Mouse (Mus musculus) heart, embryonic 10.5 days (tissue): ENCODE results near the gene Ifitm2. TPM values are rescaled to one million over a fixed set of nuclear protein-coding genes. Genes with fewer than 3 reads are reported as not detected.
"Not testable (repeated sequence)": the region's sequence is repeated elsewhere in the genome, so short reads cannot be mapped to it uniquely, and the experiment has no call there.

ENCODE experiments used
- DNase-seq: peaks from one replicate; pipeline ENCODE4 v3.0.0-alpha.2; 2017; ENCODE audit warnings: low spot score
- H3K27ac ChIP-seq: fragments of 300-500 bp; sonication (generic); 2 replicates; pipeline ENCODE4 v1.5.1; 2016; ENCODE audit warnings: mild to moderate bottlenecking
- H3K27me3 ChIP-seq: fragments of 300-500 bp; sonication (generic); 2 replicates; pipeline ENCODE4 v1.6.1; 2016; ENCODE audit warnings: mild to moderate bottlenecking; ENCODE audit not compliant: poor library complexity, insufficient read depth, severe bottlenecking
- H3K36me3 ChIP-seq: fragments of 300-500 bp; sonication (generic); 2 replicates; pipeline ENCODE4 v1.6.1; 2016; ENCODE audit warnings: mild to moderate bottlenecking, moderate library complexity
- H3K4me1 ChIP-seq: fragments of 300-500 bp; sonication (generic); 2 replicates; pipeline ENCODE4 v1.6.1; 2016; ENCODE audit warnings: mild to moderate bottlenecking
- H3K4me3 ChIP-seq: fragments of 300-500 bp; sonication (generic); 2 replicates; pipeline ENCODE4 v1.5.1; 2016; ENCODE audit warnings: mild to moderate bottlenecking, moderate library complexity
- H3K9me3 ChIP-seq: fragments of 300-500 bp; sonication (generic); 2 replicates; pipeline ENCODE4 v1.6.1; 2016; ENCODE audit warnings: mild to moderate bottlenecking, moderate library complexity
- WGBS: fragments of 180-500 bp; shearing (Covaris S2); methylation state at CpG from one replicate; pipeline ENCODE4 v1.1.7; 2016; 5-methylcytosine and 5-hydroxymethylcytosine counted together
- polyA plus RNA-seq: library from polyadenylated mRNA; unstranded; fragments of >200 nt; fragmentation: Nextera tagmentation; extraction: Ambion mirVana; gene quantifications from 2 replicates; pipeline ENCODE4 v1.2.1, GENCODE M21; 2016

Ifitm2 gene
- polyA plus RNA-seq, 1 experiment from 2014 or later, result 508 TPM

GRCm38 (mm10) chr7:140982971-140983370, 27.2 kb upstream of the Ifitm2 start:
- 63% methylated on average over 7 of the region's 7 CpGs for WGBS
- H3K9me3 ChIP-seq, result no peaks in the 10 kb centered on the region
- no peaks in the 10 kb centered on the region for H3K36me3 ChIP-seq
- no peaks in the 10 kb centered on the region for H3K4me1 ChIP-seq
- H3K4me3 ChIP-seq, result no peak overlapping the region
- H3K27me3 ChIP-seq, result peaks cover 17% of the 10 kb centered on the region; the same call in 1 of the 2 replicates
- no peak for DNase-seq
- no peak overlapping the region for H3K27ac ChIP-seq

- H3K4me1 ChIP-seq, result no peaks in the 10 kb centered on the region
- no peaks in the 10 kb centered on the region for H3K36me3 ChIP-seq
- 82% methylated on average over 8 of the region's 8 CpGs for WGBS
- H3K27ac ChIP-seq, result no peak overlapping the region
- peaks cover 17% of the 10 kb centered on the region; the same call in 1 of the 2 replicates for H3K27me3 ChIP-seq
- no peaks in the 10 kb centered on the region for H3K9me3 ChIP-seq
- no peak overlapping the region for H3K4me3 ChIP-seq
- no peak for DNase-seq
Measured at GRCm38 (mm10) chr7:140981704-140982103, 25.9 kb upstream of the Ifitm2 start.

GRCm38 (mm10) chr7:140976720-140977119, 20.9 kb upstream of the Ifitm2 start:
- H3K27me3 ChIP-seq, result peaks cover 25% of the 10 kb centered on the region
- not testable (repeated sequence) for DNase-seq, H3K27ac ChIP-seq, H3K9me3 ChIP-seq, H3K4me1 ChIP-seq, H3K36me3 ChIP-seq, H3K4me3 ChIP-seq
- WGBS, result 85% methylated on average over 9 of the region's 9 CpGs

GRCm38 (mm10) chr7:140975465-140975864, 19.7 kb upstream of the Ifitm2 start:
- WGBS, result 22% methylated on average over 3 of the region's 3 CpGs
- H3K36me3 ChIP-seq, result no peaks in the 10 kb centered on the region
- no peak for DNase-seq
- no peak overlapping the region for H3K27ac ChIP-seq
- H3K27me3 ChIP-seq, result peaks cover 37% of the 10 kb centered on the region
- no peaks in the 10 kb centered on the region for H3K9me3 ChIP-seq
- H3K4me1 ChIP-seq, result peaks cover 19% of the 10 kb centered on the region
- H3K4me3 ChIP-seq, result no peak overlapping the region

- Histone ChIP-seq H3K4me1 (peaks cover 19% of the 10 kb centered on the region), H3K27me3 (peaks cover 42% of the 10 kb centered on the region), H3K36me3 (no peaks in the 10 kb centered on the region), H3K4me3 (no peak overlapping the region), H3K27ac (no peak overlapping the region), H3K9me3 (no peaks in the 10 kb centered on the region)
- WGBS, result 16% methylated on average over 9 of the region's 9 CpGs
- DNase-seq, result no peak
Measured at GRCm38 (mm10) chr7:140974940-140975339, 19.2 kb upstream of the Ifitm2 start.

GRCm38 (mm10) chr7:140973396-140974165, 17.8 kb upstream of the Ifitm2 start:
- Histone ChIP-seq H3K4me3 (no peak overlapping the region), H3K27me3 (peaks cover 56% of the 10 kb centered on the region), H3K4me1 (peaks cover 28% of the 10 kb centered on the region), H3K36me3 (no peaks in the 10 kb centered on the region), H3K27ac (no peak overlapping the region), H3K9me3 (no peaks in the 10 kb centered on the region)
- DNase-seq, result no peak
- 39% methylated on average over 14 of the region's 14 CpGs for WGBS

GRCm38 (mm10) chr7:140971479-140972171, 15.8 kb upstream of the Ifitm2 start:
- Histone ChIP-seq H3K27me3 (peaks cover 75% of the 10 kb centered on the region), H3K9me3 (no peaks in the 10 kb centered on the region), H3K4me1 (peaks cover 37% of the 10 kb centered on the region), H3K36me3 (no peaks in the 10 kb centered on the region), H3K27ac (peak overlapping the region; percentile 47; the same call in 1 of the 2 replicates), H3K4me3 (no peak overlapping the region)
- no peak for DNase-seq
- 62% methylated on average over 8 of the region's 8 CpGs for WGBS

- WGBS, result 10% methylated on average over 7 of the region's 7 CpGs
Measured at GRCm38 (mm10) chr7:140970931-140971330, 15.1 kb upstream of the Ifitm2 start.

GRCm38 (mm10) chr7:140968710-140969109, 12.9 kb upstream of the Ifitm2 start:
- peaks cover 65% of the 10 kb centered on the region for H3K27me3 ChIP-seq
- H3K9me3 ChIP-seq, H3K27ac ChIP-seq, H3K4me3 ChIP-seq, DNase-seq, H3K36me3 ChIP-seq: not testable (repeated sequence)
- peaks cover 30% of the 10 kb centered on the region for H3K4me1 ChIP-seq
- WGBS, result 14% methylated on average over 3 of the region's 3 CpGs

More at GRCm38 (mm10) chr7:140970931-140971330, 15.1 kb upstream of the Ifitm2 start:
- H3K9me3 ChIP-seq, result no peaks in the 10 kb centered on the region
- DNase-seq, result no peak
- H3K4me1 ChIP-seq, result peaks cover 37% of the 10 kb centered on the region
- H3K27ac ChIP-seq, result no peak overlapping the region; the same call in 1 of the 2 replicates
- H3K36me3 ChIP-seq, result no peaks in the 10 kb centered on the region
- H3K27me3 ChIP-seq, result peaks cover 80% of the 10 kb centered on the region
- no peak overlapping the region; the same call in 1 of the 2 replicates for H3K4me3 ChIP-seq

- H3K27me3 ChIP-seq, result peaks cover 59% of the 10 kb centered on the region
- 10% methylated on average over 14 of the region's 14 CpGs for WGBS
Measured at GRCm38 (mm10) chr7:140967862-140968591, 12.2 kb upstream of the Ifitm2 start.

GRCm38 (mm10) chr7:140966921-140967320, 11.1 kb upstream of the Ifitm2 start, which contains the start of gene Ifitm1:
Gene Ifitm1, plus strand, starts transcription at chr7:140967221.
- Histone ChIP-seq H3K27ac (no peak within 1 kb of the TSS), H3K4me1 (peaks cover 30% of the 10 kb centered on the region), H3K9me3 (no peaks in the 10 kb centered on the region), H3K27me3 (peaks cover 57% of the 10 kb centered on the region), H3K36me3 (no peaks in the 10 kb centered on the region), H3K4me3 (0 out of 2 replicates have a peak within 1 kb of the TSS, but pooled peaks have one; percentile 8)
- WGBS, result 80% methylated on average over 4 of the region's 4 CpGs
- DNase-seq, result no peak

More at GRCm38 (mm10) chr7:140967862-140968591, 12.2 kb upstream of the Ifitm2 start:
- no peak for DNase-seq
- H3K9me3 ChIP-seq, result no peaks in the 10 kb centered on the region
- H3K36me3 ChIP-seq, result no peaks in the 10 kb centered on the region
- H3K4me1 ChIP-seq, result peaks cover 30% of the 10 kb centered on the region
- H3K4me3 ChIP-seq, result 0 out of 2 replicates have a peak overlapping the region, but pooled peaks have one; percentile 8
- no peak overlapping the region for H3K27ac ChIP-seq

- Histone ChIP-seq H3K27me3 (peaks cover 27% of the 10 kb centered on the region), H3K9me3 (no peaks in the 10 kb centered on the region), H3K4me1 (peaks cover 3% of the 10 kb centered on the region; the same call in 1 of the 2 replicates), H3K4me3 (no peak overlapping the region), H3K27ac (no peak overlapping the region), H3K36me3 (no peaks in the 10 kb centered on the region)
- no peak for DNase-seq
- WGBS, result 69% methylated on average over 2 of the region's 2 CpGs
Measured at GRCm38 (mm10) chr7:140962733-140963132, 6.9 kb upstream of the Ifitm2 start.
